ENCODE assay signal across 29 mouse cellular contexts in genomic region chr5:116260356-116260755, GRCm38 (mm10). TPM values are rescaled to one million over a fixed set of nuclear protein-coding genes. Genes with fewer than 3 reads are reported as not detected.
DNase-seq lines count a peak whose midpoint lies in the region; ATAC-seq and TF ChIP-seq lines count a peak whose summit lies in the region.
"Had no signal": no experiment of that assay in that cellular context is flagged by ENCODE, and none has a peak within 500 bp of the region (broad histone marks: within the 10 kb centered on the region; RNA-seq: fewer than 3 reads in every experiment).

No protein-coding gene starts in this region.

- H3K9ac ChIP-seq in forebrain, postnatal 0 days = no peak overlapping the region
- no peak overlapping the region for H3K9ac ChIP-seq in forebrain, embryonic 15.5 days (replicated peaks)
- no peak overlapping the region for H3K9ac ChIP-seq in hindbrain, embryonic 16.5 days (ENCODE audit: low read depth, low read length)
- H3K9ac ChIP-seq in hindbrain, embryonic 12.5 days = no peak overlapping the region
- H3K9ac ChIP-seq in midbrain, postnatal 0 days (replicated peaks; ENCODE audit: low read length, poor library complexity, severe bottlenecking) = no peak overlapping the region
- no peak overlapping the region for H3K9ac ChIP-seq in midbrain, embryonic 15.5 days
- H3K9ac ChIP-seq: embryonic facial prominence, embryonic 12.5 days; embryonic facial prominence, embryonic 15.5 days had no signal

- H3K4me2 ChIP-seq in forebrain, postnatal 0 days (ENCODE audit: low read depth) = no peak overlapping the region
- no peak overlapping the region for H3K4me2 ChIP-seq in forebrain, embryonic 15.5 days (replicated peaks)
- no peak overlapping the region for H3K4me2 ChIP-seq in hindbrain, embryonic 16.5 days (ENCODE audit: low read length)
- no peak overlapping the region for H3K4me2 ChIP-seq in hindbrain, embryonic 12.5 days (replicated peaks)
- H3K4me2 ChIP-seq in midbrain, postnatal 0 days (ENCODE audit: low read depth, low read length, poor library complexity, severe bottlenecking) = no peak overlapping the region
- no peak overlapping the region for H3K4me2 ChIP-seq in midbrain, embryonic 15.5 days
- H3K4me2 ChIP-seq: embryonic facial prominence, embryonic 12.5 days; embryonic facial prominence, embryonic 15.5 days; heart, embryonic 11.5 days had no signal

- no peak overlapping the region for H3K4me3 ChIP-seq in forebrain, postnatal 0 days (ENCODE audit: low read depth, low read length)
- no peak overlapping the region for H3K4me3 ChIP-seq in forebrain, embryonic 15.5 days
- no peak overlapping the region for H3K4me3 ChIP-seq in hindbrain, embryonic 16.5 days (ENCODE audit: low read length)
- no peak overlapping the region for H3K4me3 ChIP-seq in hindbrain, embryonic 12.5 days
- no peak overlapping the region for H3K4me3 ChIP-seq in midbrain, postnatal 0 days (ENCODE audit: low read depth, low read length)
- no peak overlapping the region for H3K4me3 ChIP-seq in midbrain, embryonic 15.5 days
- H3K4me3 ChIP-seq: embryonic facial prominence, embryonic 12.5 days; embryonic facial prominence, embryonic 15.5 days had no signal

- no peak overlapping the region for H3K27ac ChIP-seq in forebrain, postnatal 0 days (ENCODE audit: low read depth, low read length)
- no peak overlapping the region for H3K27ac ChIP-seq in forebrain, embryonic 15.5 days (replicated peaks)
- 0 out of 2 replicates have a peak overlapping the region, but pooled peaks have one; percentile 12 for H3K27ac ChIP-seq in hindbrain, embryonic 16.5 days (ENCODE audit: low read depth, low read length)
- no peak overlapping the region for H3K27ac ChIP-seq in hindbrain, embryonic 12.5 days
- no peak overlapping the region for H3K27ac ChIP-seq in midbrain, postnatal 0 days (ENCODE audit: low read depth, low read length)
- H3K27ac ChIP-seq in midbrain, embryonic 15.5 days = no peak overlapping the region; the same call in 1 of the 2 replicates
- H3K27ac ChIP-seq: embryonic facial prominence, embryonic 12.5 days; embryonic facial prominence, embryonic 15.5 days had no signal

- H3K9me3 ChIP-seq in forebrain, postnatal 0 days (ENCODE audit: low read length) = no peaks in the 10 kb centered on the region
- no peaks in the 10 kb centered on the region for H3K9me3 ChIP-seq in forebrain, embryonic 15.5 days
- no peaks in the 10 kb centered on the region for H3K9me3 ChIP-seq in hindbrain, embryonic 16.5 days (ENCODE audit: control insufficient read depth, low read length)
- no peaks in the 10 kb centered on the region for H3K9me3 ChIP-seq in hindbrain, embryonic 12.5 days (replicated peaks)
- no peaks in the 10 kb centered on the region for H3K9me3 ChIP-seq in midbrain, postnatal 0 days (ENCODE audit: low read length)
- no peaks in the 10 kb centered on the region for H3K9me3 ChIP-seq in midbrain, embryonic 15.5 days
- H3K9me3 ChIP-seq: embryonic facial prominence, embryonic 12.5 days; embryonic facial prominence, embryonic 15.5 days had no signal

- no peaks in the 10 kb centered on the region for H3K36me3 ChIP-seq in forebrain, postnatal 0 days (ENCODE audit: insufficient read depth)
- H3K36me3 ChIP-seq in forebrain, embryonic 15.5 days = no peaks in the 10 kb centered on the region
- H3K36me3 ChIP-seq in hindbrain, embryonic 16.5 days (ENCODE audit: control insufficient read depth, insufficient read depth, low read length) = no peaks in the 10 kb centered on the region
- H3K36me3 ChIP-seq in hindbrain, embryonic 12.5 days = no peaks in the 10 kb centered on the region
- no peaks in the 10 kb centered on the region for H3K36me3 ChIP-seq in midbrain, postnatal 0 days (ENCODE audit: insufficient read depth, low read length)
- no peaks in the 10 kb centered on the region for H3K36me3 ChIP-seq in midbrain, embryonic 15.5 days (replicated peaks)
- H3K36me3 ChIP-seq: embryonic facial prominence, embryonic 12.5 days; embryonic facial prominence, embryonic 15.5 days; G1E had no signal

- TF ChIP-seq POLR2A in brain, embryonic 14.5 days (IDR thresholded peaks at IDR 0.05; ENCODE audit: borderline replicate concordance, extremely low read depth, insufficient read depth, insufficient read length, poor library complexity, severe bottlenecking) = no peak

- peak; percentile 56 for ATAC-seq in forebrain, postnatal 0 days
- no peak for ATAC-seq in forebrain, embryonic 15.5 days (replicated peaks)
- no peak for ATAC-seq in hindbrain, embryonic 16.5 days
- ATAC-seq in hindbrain, embryonic 12.5 days (ENCODE audit: low FRiP score) = no peak
- no peak for ATAC-seq in midbrain, postnatal 0 days (ENCODE audit: low FRiP score)
- ATAC-seq in midbrain, embryonic 15.5 days (replicated peaks) = no peak
- ATAC-seq: forebrain, embryonic 14.5 days; inflammation-experienced regulatory T-cells, adult 6 months; intestine, embryonic 16.5 days; Patski had no signal

- no peak for TF ChIP-seq CTCF in forebrain, postnatal 0 days (IDR thresholded peaks at IDR 0.05; ENCODE audit: low read depth)
- TF ChIP-seq CTCF in midbrain, postnatal 0 days (IDR thresholded peaks at IDR 0.05) = no peak
- no peak for TF ChIP-seq CTCF in brain, embryonic 14.5 days (IDR thresholded peaks at IDR 0.05; ENCODE audit: borderline replicate concordance, extremely low read depth, insufficient read depth, insufficient read length)

- no peaks in the 10 kb centered on the region for H3K27me3 ChIP-seq in forebrain, postnatal 0 days (ENCODE audit: insufficient read depth, low read length)
- no peaks in the 10 kb centered on the region for H3K27me3 ChIP-seq in forebrain, embryonic 15.5 days
- no peaks in the 10 kb centered on the region for H3K27me3 ChIP-seq in hindbrain, embryonic 16.5 days (replicated peaks; ENCODE audit: control insufficient read depth, insufficient read depth, low read length)
- H3K27me3 ChIP-seq in hindbrain, embryonic 12.5 days = no peaks in the 10 kb centered on the region
- H3K27me3 ChIP-seq in midbrain, postnatal 0 days (ENCODE audit: insufficient read depth, low read length) = no peaks in the 10 kb centered on the region
- no peaks in the 10 kb centered on the region for H3K27me3 ChIP-seq in midbrain, embryonic 15.5 days (replicated peaks)
- H3K27me3 ChIP-seq: CH12.LX; embryonic facial prominence, embryonic 12.5 days; embryonic facial prominence, embryonic 15.5 days had no signal

- WGBS in forebrain, postnatal 0 days = 73% methylated on average over 5 of the region's 5 CpGs
- WGBS in forebrain, embryonic 15.5 days = 70% methylated on average over 5 of the region's 5 CpGs
- 59% methylated on average over 5 of the region's 5 CpGs for WGBS in hindbrain, embryonic 16.5 days
- 80% methylated on average over 5 of the region's 5 CpGs for WGBS in hindbrain, embryonic 12.5 days
- WGBS in midbrain, postnatal 0 days = 76% methylated on average over 5 of the region's 5 CpGs
- WGBS in midbrain, embryonic 15.5 days = 81% methylated on average over 5 of the region's 5 CpGs

- DNase-seq in forebrain, postnatal 0 days = no peak
- peak; percentile 65 for DNase-seq in midbrain, postnatal 0 days (ENCODE audit: low spot score)
- peak; percentile 40 for DNase-seq in brain, embryonic 14.5 days (ENCODE audit: low read depth)
- DNase-seq: adrenal gland, postnatal 10 days; adrenal gland, postnatal 36 days; B cell, adult 2 months; cerebellum, adult 11-12 months; cerebellum, adult 9-10 months; cerebellum, postnatal 25 days; gastrocnemius, postnatal 14 days; heart, adult 11 months; kidney, adult 18-20 months had no signal

- no peaks in the 10 kb centered on the region for H3K4me1 ChIP-seq in forebrain, postnatal 0 days (ENCODE audit: insufficient read depth)
- peaks cover 8% of the 10 kb centered on the region for H3K4me1 ChIP-seq in forebrain, embryonic 15.5 days
- H3K4me1 ChIP-seq in hindbrain, embryonic 16.5 days (ENCODE audit: control insufficient read depth, insufficient read depth, low read depth, low read length) = no peaks in the 10 kb centered on the region; the same call in none of the 2 replicates
- peaks cover 9% of the 10 kb centered on the region; the same call in 1 of the 2 replicates for H3K4me1 ChIP-seq in hindbrain, embryonic 12.5 days
- H3K4me1 ChIP-seq in midbrain, postnatal 0 days (ENCODE audit: insufficient read depth, low read length) = no peaks in the 10 kb centered on the region
- H3K4me1 ChIP-seq in midbrain, embryonic 15.5 days = peaks cover 12% of the 10 kb centered on the region
- H3K4me1 ChIP-seq: embryonic facial prominence, embryonic 12.5 days; embryonic facial prominence, embryonic 15.5 days had no signal

RNA-seq across cellular contexts. Expression of gene Ccdc60, which starts 28.4 kb away (rescaled TPM):
- total RNA-seq in forebrain, postnatal 0 days (2014; rRNA removed) = 1.5 and 3.7 TPM in 2 replicates
- 1.4 and 1.9 TPM in 2 replicates for polyA plus RNA-seq in forebrain, postnatal 0 days (2015; fragmentation: Nextera tagmentation; extraction: Ambion mirVana)
- polyA plus RNA-seq in forebrain, embryonic 15.5 days (2015; fragmentation: Nextera tagmentation; extraction: Ambion mirVana) = 0.64 and 1.7 TPM in 2 replicates
- 2.2 and 2.6 TPM in 2 replicates for polyA plus RNA-seq in hindbrain, embryonic 16.5 days (2015; fragmentation: Nextera tagmentation; extraction: Ambion mirVana)
- polyA plus RNA-seq in hindbrain, embryonic 12.5 days (2016; fragmentation: Nextera tagmentation; extraction: Ambion mirVana) = 2.4 and 2.8 TPM in 2 replicates
- total RNA-seq in midbrain, postnatal 0 days (2014; rRNA removed) = 1.8 and 2.2 TPM in 2 replicates
- polyA plus RNA-seq in midbrain, postnatal 0 days (2015; fragmentation: Nextera tagmentation; extraction: Ambion mirVana) = 2.5 and 2.6 TPM in 2 replicates
- 2.6 and 3.1 TPM in 2 replicates for polyA plus RNA-seq in midbrain, embryonic 15.5 days (2015; fragmentation: Nextera tagmentation; extraction: Ambion mirVana)
- 1.2 and 2.7 TPM in 2 replicates for polyA plus RNA-seq in brain, embryonic 14.5 days (2012; rRNA removed)
- total RNA-seq: adrenal gland, adult 18-20 months; adrenal gland, postnatal 36 days; CH12.LX; G1E; gastrocnemius, adult 18-20 months; gastrocnemius, postnatal 14 days; heart, adult 8-10 months; heart, postnatal 25 days had no signal
- polyA plus RNA-seq: G1E, Patski had no signal
